Mouse (Mus musculus) neural tube, embryonic 14.5 days (tissue): ENCODE measurements around the gene Epha4. TPM values are rescaled to one million over a fixed set of nuclear protein-coding genes. Genes with fewer than 3 reads are reported as not detected.

Experiments used
- ATAC-seq: fragments of 200-750 bp; cut with Nextera tagmentation; 2 replicates; pipeline ENCODE4 v1.8.0; 2017; ENCODE audit warnings: low read depth, mild to moderate bottlenecking, moderate TSS enrichment, moderate library complexity
- H3K27ac ChIP-seq: fragments of 300-500 bp; sonication (generic); 2 replicates; pipeline ENCODE4 v1.5.1; 2014; ENCODE audit warnings: low read depth, mild to moderate bottlenecking, control low read depth, low read length, moderate library complexity, mixed read lengths
- H3K27me3 ChIP-seq: fragments of 300-500 bp; sonication (generic); 2 replicates; pipeline ENCODE4 v1.6.1; 2014; ENCODE audit warnings: low read length; ENCODE audit not compliant: control insufficient read depth, insufficient read depth
- H3K36me3 ChIP-seq: fragments of 300-500 bp; sonication (generic); 2 replicates; pipeline ENCODE4 v1.6.1; 2014; ENCODE audit warnings: low read length, mixed read lengths; ENCODE audit not compliant: control insufficient read depth, insufficient read depth
- H3K4me1 ChIP-seq: fragments of 300-500 bp; sonication (generic); 2 replicates; pipeline ENCODE4 v1.6.1; 2014; ENCODE audit warnings: low read length; ENCODE audit not compliant: control insufficient read depth, insufficient read depth
- H3K4me2 ChIP-seq: fragments of 300-500 bp; sonication (generic); 2 replicates; pipeline ENCODE4 v1.6.1; 2014; ENCODE audit warnings: mild to moderate bottlenecking, low read depth, low read length, control low read depth
- H3K4me3 ChIP-seq: fragments of 300-500 bp; sonication (generic); 2 replicates; pipeline ENCODE4 v1.5.1; 2014; ENCODE audit warnings: low read depth, low read length, control low read depth, mixed read lengths
- H3K9ac ChIP-seq: fragments of 300-500 bp; sonication (generic); replicated peaks from 2 replicates; pipeline ENCODE4 v1.6.1; 2014; ENCODE audit warnings: low read depth, mild to moderate bottlenecking, control low read depth, low read length, mixed read lengths
- H3K9me3 ChIP-seq: fragments of 300-500 bp; sonication (generic); 2 replicates; pipeline ENCODE4 v1.6.1; 2016; ENCODE audit warnings: low read length; ENCODE audit not compliant: control insufficient read depth
- WGBS: fragments of 180-500 bp; shearing (Covaris S2); extraction: QIAGEN DNeasy Blood & Tissue Kit; methylation state at CpG from one replicate; pipeline ENCODE4 v1.1.7; 2014; 5-methylcytosine and 5-hydroxymethylcytosine counted together
- polyA plus RNA-seq: library from polyadenylated mRNA; unstranded; fragments of >200 nt; fragmentation: Nextera tagmentation; extraction: Ambion mirVana; gene quantifications from 2 replicates; pipeline ENCODE4 v1.2.1, GENCODE M21; 2014

Gene Epha4
- polyA plus RNA-seq, 1 experiment from 2014 or later: 41.8 TPM

GRCm38 (mm10) chr1:77514325-77514962, 444 bp downstream of the Epha4 start:
- H3K9ac ChIP-seq: peak overlapping the region; percentile 74
- ATAC-seq: peak; percentile 30
- no peaks in the 10 kb centered on the region for H3K36me3 ChIP-seq
- H3K4me1 ChIP-seq: peaks cover 10% of the 10 kb centered on the region; the same call in 1 of the 2 replicates
- H3K9me3 ChIP-seq: no peaks in the 10 kb centered on the region
- no peaks in the 10 kb centered on the region for H3K27me3 ChIP-seq
- H3K27ac ChIP-seq: peak overlapping the region; percentile 89
- peak overlapping the region; percentile 62 for H3K4me3 ChIP-seq
- WGBS: under 1% methylated on average over 45 of the region's 45 CpGs
- H3K4me2 ChIP-seq: peak overlapping the region; percentile 74

DNA sequence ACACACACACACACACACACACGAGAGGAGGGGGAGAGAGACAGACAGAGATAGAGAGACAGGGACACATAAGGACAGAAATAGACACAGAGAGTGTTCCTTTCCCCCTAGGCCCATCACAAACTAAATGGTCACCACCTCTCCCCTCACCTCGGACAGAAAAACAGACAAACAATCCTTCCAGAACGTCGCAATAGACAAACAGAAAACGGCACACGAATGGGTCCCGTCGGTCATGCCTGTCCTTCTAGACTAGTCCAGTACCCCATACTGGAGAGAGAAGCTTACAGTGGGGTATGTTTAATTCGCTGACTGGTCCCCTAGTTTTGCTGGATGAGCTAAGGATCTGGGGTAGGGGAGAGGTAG, 946 bp downstream of the Epha4 start:
- no peaks in the 10 kb centered on the region for H3K9me3 ChIP-seq
- no peaks in the 10 kb centered on the region for H3K27me3 ChIP-seq
- H3K36me3 ChIP-seq: no peaks in the 10 kb centered on the region
- peak overlapping the region; percentile 89 for H3K27ac ChIP-seq
- peak overlapping the region; percentile 74 for H3K9ac ChIP-seq
- H3K4me3 ChIP-seq: peak overlapping the region; percentile 62
- ATAC-seq: no peak
- 0% methylated on average over 9 of the region's 9 CpGs for WGBS
- peak overlapping the region; percentile 74 for H3K4me2 ChIP-seq
- H3K4me1 ChIP-seq: peaks cover 10% of the 10 kb centered on the region; the same call in 1 of the 2 replicates

GRCm38 (mm10) chr1:77513411-77513941, 1.4 kb downstream of the Epha4 start:
- peak; percentile 56; the same call in 1 of the 2 replicates for ATAC-seq
- peak overlapping the region; percentile 62 for H3K4me3 ChIP-seq
- H3K9ac ChIP-seq: peak overlapping the region; percentile 74
- H3K4me1 ChIP-seq: peaks cover 10% of the 10 kb centered on the region; the same call in 1 of the 2 replicates
- H3K27me3 ChIP-seq: no peaks in the 10 kb centered on the region
- H3K9me3 ChIP-seq: no peaks in the 10 kb centered on the region
- H3K27ac ChIP-seq: peak overlapping the region; percentile 89
- WGBS: 2% methylated on average over 27 of the region's 27 CpGs
- no peaks in the 10 kb centered on the region for H3K36me3 ChIP-seq
- H3K4me2 ChIP-seq: peak overlapping the region; percentile 74

GRCm38 (mm10) chr1:77512431-77513195, 2.3 kb downstream of the Epha4 start:
- peaks cover 13% of the 10 kb centered on the region; the same call in 1 of the 2 replicates for H3K4me1 ChIP-seq
- H3K9ac ChIP-seq: peak overlapping the region; percentile 74
- WGBS: 2% methylated on average over 20 of the region's 20 CpGs
- no peaks in the 10 kb centered on the region for H3K27me3 ChIP-seq
- no peak for ATAC-seq
- H3K4me3 ChIP-seq: peak overlapping the region; percentile 62
- peak overlapping the region; percentile 74 for H3K4me2 ChIP-seq
- no peaks in the 10 kb centered on the region for H3K36me3 ChIP-seq
- H3K9me3 ChIP-seq: no peaks in the 10 kb centered on the region
- H3K27ac ChIP-seq: peak overlapping the region; percentile 89

- Histone ChIP-seq H3K27ac (peak overlapping the region; percentile 89), H3K4me3 (peak overlapping the region; percentile 62), H3K27me3 (no peaks in the 10 kb centered on the region), H3K4me1 (peaks cover 13% of the 10 kb centered on the region; the same call in 1 of the 2 replicates), H3K36me3 (no peaks in the 10 kb centered on the region), H3K4me2 (peak overlapping the region; percentile 74), H3K9me3 (no peaks in the 10 kb centered on the region), H3K9ac (peak overlapping the region; percentile 74)
- WGBS: 6% methylated on average over 4 of the region's 4 CpGs
- no peak for ATAC-seq
Observed at GRCm38 (mm10) chr1:77512059-77512407, 2.9 kb downstream of the Epha4 start.

DNA sequence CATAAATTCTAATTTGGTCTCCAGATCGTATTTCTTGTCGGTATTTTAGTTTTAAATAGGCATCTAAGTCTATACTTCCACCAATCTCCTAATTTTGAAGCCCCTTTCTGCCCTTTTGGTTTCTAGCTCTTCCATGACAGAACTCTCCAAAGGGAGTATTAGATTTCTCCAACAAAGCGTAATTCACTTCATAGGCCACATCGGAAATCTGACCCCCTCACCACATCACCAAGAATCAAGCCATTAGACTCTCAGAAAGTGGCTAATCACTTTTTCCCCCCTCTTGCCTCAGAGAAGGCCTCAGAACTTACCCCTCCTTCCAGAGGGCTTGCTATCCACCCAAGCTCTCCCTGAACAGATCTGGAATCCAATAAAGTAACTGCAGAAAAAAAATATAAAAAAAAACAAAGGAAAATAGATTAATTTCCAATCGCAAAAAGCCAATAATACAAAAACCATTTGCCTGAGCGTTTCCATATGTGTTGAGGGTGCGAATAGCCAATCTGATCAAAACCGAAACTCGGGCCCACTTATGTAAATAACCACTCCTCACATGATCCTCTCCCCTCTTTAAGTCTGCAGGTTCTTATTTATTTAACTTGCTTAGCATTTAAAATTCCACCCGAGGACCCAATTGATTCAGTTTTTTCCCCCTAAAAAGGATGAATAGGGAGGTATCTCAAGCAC, 3.4 kb downstream of the Epha4 start:
- Histone ChIP-seq H3K4me3 (peak overlapping the region; percentile 62), H3K4me2 (peak overlapping the region; percentile 74), H3K36me3 (no peaks in the 10 kb centered on the region), H3K9ac (peak overlapping the region; percentile 74; the same call in 1 of the 2 replicates), H3K27me3 (no peaks in the 10 kb centered on the region), H3K9me3 (no peaks in the 10 kb centered on the region), H3K27ac (peak overlapping the region; percentile 89), H3K4me1 (peaks cover 18% of the 10 kb centered on the region; the same call in 1 of the 2 replicates)
- no peak for ATAC-seq
- 24% methylated on average over 10 of the region's 10 CpGs for whole genome bisulfite sequencing

GRCm38 (mm10) chr1:77510623-77511022, 4.3 kb downstream of the Epha4 start:
- peak overlapping the region; percentile 74 for H3K4me2 ChIP-seq

GRCm38 (mm10) chr1:77506856-77507200, 8.1 kb downstream of the Epha4 start:
- Histone ChIP-seq H3K9ac (no peak overlapping the region), H3K27me3 (no peaks in the 10 kb centered on the region), H3K4me2 (peak overlapping the region; percentile 36), H3K4me3 (no peak overlapping the region), H3K27ac (no peak overlapping the region), H3K36me3 (no peaks in the 10 kb centered on the region), H3K4me1 (peaks cover 39% of the 10 kb centered on the region), H3K9me3 (no peaks in the 10 kb centered on the region)
- ATAC-seq: no peak
- WGBS: 83% methylated on average over 18 of the region's 18 CpGs

More at GRCm38 (mm10) chr1:77510623-77511022, 4.3 kb downstream of the Epha4 start:
- Histone ChIP-seq H3K4me1 (peaks cover 22% of the 10 kb centered on the region; the same call in 1 of the 2 replicates), H3K36me3 (no peaks in the 10 kb centered on the region), H3K9ac (peak overlapping the region; percentile 12; the same call in 1 of the 2 replicates), H3K4me3 (peak overlapping the region; percentile 62; the same call in 1 of the 2 replicates), H3K27ac (no peak overlapping the region), H3K9me3 (no peaks in the 10 kb centered on the region), H3K27me3 (no peaks in the 10 kb centered on the region)
- 29% methylated on average over 5 of the region's 5 CpGs for WGBS
- no peak for ATAC-seq
